Mouse (Mus musculus) lung, embryonic 16.5 days (tissue): ENCODE results near the gene Abtb2. TPM values are rescaled to one million over a fixed set of nuclear protein-coding genes. Genes with fewer than 3 reads are reported as not detected.

Experiments
- ATAC-seq: fragments of 200-750 bp; cut with Nextera tagmentation; 2 replicates; pipeline ENCODE4 v1.8.0; 2017; ENCODE audit warnings: low read depth, mild to moderate bottlenecking, moderate library complexity
- H3K27ac ChIP-seq: fragments of 300-500 bp; sonication (generic); 2 replicates; pipeline ENCODE4 v1.5.1; 2014; ENCODE audit warnings: mild to moderate bottlenecking, control low read depth, low read length
- H3K27me3 ChIP-seq: fragments of 300-500 bp; sonication (generic); 2 replicates; pipeline ENCODE4 v1.6.1; 2014; ENCODE audit warnings: low read depth, low read length, mixed read lengths; ENCODE audit not compliant: control insufficient read depth, insufficient read depth
- H3K36me3 ChIP-seq: fragments of 300-500 bp; sonication (generic); 2 replicates; pipeline ENCODE4 v1.6.1; 2014; ENCODE audit warnings: low read length; ENCODE audit not compliant: control insufficient read depth, insufficient read depth
- H3K4me1 ChIP-seq: fragments of 300-500 bp; sonication (generic); replicated peaks from 2 replicates; pipeline ENCODE4 v1.6.1; 2014; ENCODE audit warnings: low read length, mixed read lengths; ENCODE audit not compliant: control insufficient read depth, insufficient read depth
- H3K4me2 ChIP-seq: fragments of 300-500 bp; sonication (generic); 2 replicates; pipeline ENCODE4 v1.6.1; 2014; ENCODE audit warnings: low read depth, low read length, control low read depth
- H3K4me3 ChIP-seq: fragments of 300-500 bp; sonication (generic); 2 replicates; pipeline ENCODE4 v1.5.1; 2014; ENCODE audit warnings: mild to moderate bottlenecking, low read length, control low read depth
- H3K9ac ChIP-seq: fragments of 300-500 bp; sonication (generic); 2 replicates; pipeline ENCODE4 v1.6.1; 2014; ENCODE audit warnings: low read length, control low read depth
- H3K9me3 ChIP-seq: fragments of 300-500 bp; sonication (generic); 2 replicates; pipeline ENCODE4 v1.6.1; 2016; ENCODE audit warnings: low read length; ENCODE audit not compliant: control insufficient read depth
- WGBS: fragments of 180-500 bp; shearing (Covaris S2); extraction: QIAGEN DNeasy Blood & Tissue Kit; methylation state at CpG from one replicate; pipeline ENCODE4 v1.1.7; 2014; 5-methylcytosine and 5-hydroxymethylcytosine counted together
- polyA plus RNA-seq: library from polyadenylated mRNA; unstranded; fragments of >200 nt; fragmentation: Nextera tagmentation; extraction: Ambion mirVana; gene quantifications from 2 replicates; pipeline ENCODE4 v1.2.1, GENCODE M21; 2015

Gene Abtb2
- polyA plus RNA-seq, 1 experiment from 2014 or later: 7.7 TPM

GRCm38 (mm10) chr2:103605805-103606498, 39.8 kb downstream of the Abtb2 start:
- 82% methylated on average over 4 of the region's 4 CpGs for WGBS
- ATAC-seq: no peak
- no peaks in the 10 kb centered on the region for H3K36me3 ChIP-seq
- no peak overlapping the region for H3K4me3 ChIP-seq
- no peak overlapping the region for H3K4me2 ChIP-seq
- no peaks in the 10 kb centered on the region for H3K27me3 ChIP-seq
- H3K4me1 ChIP-seq: peaks cover 21% of the 10 kb centered on the region
- no peaks in the 10 kb centered on the region for H3K9me3 ChIP-seq
- no peak overlapping the region for H3K9ac ChIP-seq
- no peak overlapping the region for H3K27ac ChIP-seq

- Histone ChIP-seq H3K4me2 (0 out of 2 replicates have a peak overlapping the region, but pooled peaks have one; percentile 7), H3K9ac (no peak overlapping the region), H3K4me3 (no peak overlapping the region), H3K9me3 (no peaks in the 10 kb centered on the region), H3K4me1 (peaks cover 20% of the 10 kb centered on the region), H3K27me3 (no peaks in the 10 kb centered on the region), H3K36me3 (no peaks in the 10 kb centered on the region), H3K27ac (peak overlapping the region; percentile 59)
- ATAC-seq: peak; percentile 94
- 42% methylated on average over 10 of the region's 10 CpGs for WGBS
Measured at GRCm38 (mm10) chr2:103607926-103608325, 41.8 kb downstream of the Abtb2 start.

- Histone ChIP-seq H3K4me1 (peaks cover 19% of the 10 kb centered on the region), H3K4me3 (no peak overlapping the region), H3K36me3 (no peaks in the 10 kb centered on the region), H3K27ac (no peak overlapping the region; the same call in 1 of the 2 replicates), H3K4me2 (no peak overlapping the region), H3K9me3 (no peaks in the 10 kb centered on the region), H3K27me3 (no peaks in the 10 kb centered on the region), H3K9ac (no peak overlapping the region)
- ATAC-seq: no peak
- WGBS: 37% methylated on average over 1 of the region's 1 CpGs
Measured at GRCm38 (mm10) chr2:103608947-103609346, 42.8 kb downstream of the Abtb2 start.

GRCm38 (mm10) chr2:103609499-103609898, 43.4 kb downstream of the Abtb2 start:
- no peak overlapping the region for H3K4me2 ChIP-seq
- 44% methylated on average over 3 of the region's 3 CpGs for WGBS
- no peaks in the 10 kb centered on the region for H3K36me3 ChIP-seq
- no peak overlapping the region for H3K4me3 ChIP-seq
- H3K27ac ChIP-seq: no peak overlapping the region
- no peak for ATAC-seq
- no peaks in the 10 kb centered on the region for H3K9me3 ChIP-seq
- H3K4me1 ChIP-seq: peaks cover 19% of the 10 kb centered on the region
- no peak overlapping the region for H3K9ac ChIP-seq
- H3K27me3 ChIP-seq: no peaks in the 10 kb centered on the region

GRCm38 (mm10) chr2:103610831-103611535, 44.9 kb downstream of the Abtb2 start:
- Histone ChIP-seq H3K27me3 (no peaks in the 10 kb centered on the region), H3K9me3 (no peaks in the 10 kb centered on the region), H3K36me3 (no peaks in the 10 kb centered on the region), H3K27ac (no peak overlapping the region), H3K4me2 (no peak overlapping the region), H3K4me1 (peaks cover 19% of the 10 kb centered on the region), H3K4me3 (no peak overlapping the region), H3K9ac (no peak overlapping the region)
- 89% methylated on average over 8 of the region's 8 CpGs for WGBS
- ATAC-seq: no peak

GRCm38 (mm10) chr2:103613865-103614264, 47.8 kb downstream of the Abtb2 start:
- H3K4me1 ChIP-seq: peaks cover 8% of the 10 kb centered on the region
- no peak for ATAC-seq

GRCm38 (mm10) chr2:103615028-103615427, 48.9 kb downstream of the Abtb2 start:
- Histone ChIP-seq H3K4me3 (no peak overlapping the region), H3K9ac (no peak overlapping the region), H3K4me2 (no peak overlapping the region), H3K4me1 (no peaks in the 10 kb centered on the region; the same call in 1 of the 2 replicates), H3K9me3 (no peaks in the 10 kb centered on the region), H3K36me3 (no peaks in the 10 kb centered on the region), H3K27ac (no peak overlapping the region), H3K27me3 (no peaks in the 10 kb centered on the region)
- ATAC-seq: no peak
- WGBS: 79% methylated on average over 5 of the region's 5 CpGs

More at GRCm38 (mm10) chr2:103613865-103614264, 47.8 kb downstream of the Abtb2 start:
- Histone ChIP-seq H3K9me3 (no peaks in the 10 kb centered on the region), H3K27me3 (no peaks in the 10 kb centered on the region), H3K27ac (no peak overlapping the region), H3K4me3 (no peak overlapping the region), H3K36me3 (no peaks in the 10 kb centered on the region), H3K9ac (no peak overlapping the region), H3K4me2 (no peak overlapping the region)
- 60% methylated on average over 3 of the region's 3 CpGs for WGBS

- no peak overlapping the region for H3K27ac ChIP-seq
- no peaks in the 10 kb centered on the region for H3K27me3 ChIP-seq
- H3K4me2 ChIP-seq: no peak overlapping the region
- H3K9me3 ChIP-seq: no peaks in the 10 kb centered on the region
- H3K4me1 ChIP-seq: no peaks in the 10 kb centered on the region
- no peak overlapping the region for H3K9ac ChIP-seq
- H3K36me3 ChIP-seq: no peaks in the 10 kb centered on the region
- no peak overlapping the region for H3K4me3 ChIP-seq
- no peak for ATAC-seq
Measured at GRCm38 (mm10) chr2:103618407-103618806, 52.3 kb downstream of the Abtb2 start.

- Histone ChIP-seq H3K36me3 (no peaks in the 10 kb centered on the region), H3K9ac (no peak overlapping the region), H3K4me2 (no peak overlapping the region), H3K4me1 (peaks cover 7% of the 10 kb centered on the region; the same call in 1 of the 2 replicates), H3K4me3 (no peak overlapping the region), H3K9me3 (no peaks in the 10 kb centered on the region), H3K27ac (no peak overlapping the region), H3K27me3 (no peaks in the 10 kb centered on the region)
- ATAC-seq: no peak
- WGBS: 42% methylated on average over 4 of the region's 4 CpGs
Measured at GRCm38 (mm10) chr2:103622950-103623349, 56.8 kb downstream of the Abtb2 start.
